Mouse (Mus musculus) cortical plate, adult 2 months (tissue): ENCODE measurements around the gene Fam107a.

Source experiments
- CTCF ChIP-seq: fragments of 200-500 bp; IDR thresholded peaks from 2 replicates; pipeline ENCODE4 v1.5.1; 2011; ENCODE audit warnings: mild to moderate bottlenecking, control low read depth, low read length; ENCODE audit not compliant: insufficient read depth; ENCODE audit errors: extremely low read depth
- POLR2A ChIP-seq: fragments of 200-500 bp; IDR thresholded peaks from 2 replicates; pipeline ENCODE4 v1.6.1; 2011; ENCODE audit warnings: mild to moderate bottlenecking, low read length, control low read depth; ENCODE audit not compliant: insufficient read depth; ENCODE audit errors: extremely low read depth

DNA sequence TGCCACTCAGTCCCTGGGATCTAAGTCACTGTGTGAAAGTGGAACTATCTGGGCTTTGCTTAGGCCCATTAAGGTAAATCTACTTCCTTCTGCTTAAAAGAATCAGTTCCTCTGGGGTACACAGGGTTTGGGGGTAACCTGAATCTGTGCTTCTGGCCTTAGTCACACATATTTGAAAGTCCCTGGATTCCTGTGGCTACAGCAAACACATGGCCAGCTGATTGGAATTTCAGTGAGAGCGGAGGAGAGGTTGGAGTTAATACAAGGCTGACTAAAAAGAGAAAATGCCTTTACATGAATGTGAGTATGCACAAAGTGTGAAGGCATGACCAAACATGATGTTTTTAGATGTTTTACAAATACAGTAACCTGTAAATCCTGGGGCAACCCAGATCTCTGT, 23.6 kb downstream of the Fam107a start:
- TF ChIP-seq CTCF, result no peak
- TF ChIP-seq POLR2A, result no peak
